Mouse (Mus musculus) stomach, embryonic 14.5 days (tissue): ENCODE data around the gene Kbtbd4. TPM values are rescaled to one million over a fixed set of nuclear protein-coding genes. Genes with fewer than 3 reads are reported as not detected.

Experiments used
- ATAC-seq: fragments of 200-750 bp; cut with Nextera tagmentation; 2 replicates; pipeline ENCODE4 v1.8.0; 2017; ENCODE audit warnings: low read depth, moderate TSS enrichment; ENCODE audit not compliant: insufficient number of reproducible peaks, insufficient read depth, low FRiP score
- H3K27ac ChIP-seq: fragments of 300-500 bp; sonication (generic); 2 replicates; pipeline ENCODE4 v1.5.1; 2014; ENCODE audit warnings: mild to moderate bottlenecking, low read length, moderate library complexity, mixed read lengths
- H3K27me3 ChIP-seq: fragments of 300-500 bp; sonication (generic); 2 replicates; pipeline ENCODE4 v1.6.1; 2014; ENCODE audit warnings: low read length, control low read depth, mixed read lengths; ENCODE audit not compliant: control insufficient read depth, insufficient read depth
- H3K36me3 ChIP-seq: fragments of 300-500 bp; sonication (generic); 2 replicates; pipeline ENCODE4 v1.6.1; 2014; ENCODE audit warnings: mild to moderate bottlenecking, control low read depth, low read length, moderate library complexity, mixed read lengths; ENCODE audit not compliant: control insufficient read depth, insufficient read depth
- H3K4me1 ChIP-seq: fragments of 300-500 bp; sonication (generic); 2 replicates; pipeline ENCODE4 v1.6.1; 2014; ENCODE audit warnings: low read length, control low read depth, mixed read lengths; ENCODE audit not compliant: control insufficient read depth, insufficient read depth
- H3K4me2 ChIP-seq: fragments of 300-500 bp; sonication (generic); replicated peaks from 2 replicates; pipeline ENCODE4 v1.6.1; 2014; ENCODE audit warnings: low read depth, low read length, control low read depth
- H3K4me3 ChIP-seq: fragments of 300-500 bp; sonication (generic); 2 replicates; pipeline ENCODE4 v1.5.1; 2014; ENCODE audit warnings: low read depth, low read length, control low read depth
- H3K9ac ChIP-seq: fragments of 300-500 bp; sonication (generic); replicated peaks from 2 replicates; pipeline ENCODE4 v1.6.1; 2014; ENCODE audit warnings: low read depth, mild to moderate bottlenecking, control low read depth, low read length, moderate library complexity, mixed read lengths
- H3K9me3 ChIP-seq: fragments of 300-500 bp; sonication (generic); 2 replicates; pipeline ENCODE4 v1.6.1; 2016; ENCODE audit warnings: low read depth, low read length, control low read depth; ENCODE audit not compliant: control insufficient read depth
- WGBS: fragments of 180-500 bp; shearing (Covaris S2); extraction: QIAGEN DNeasy Blood & Tissue Kit; methylation state at CpG from one replicate; pipeline ENCODE4 v1.1.7; 2014; 5-methylcytosine and 5-hydroxymethylcytosine counted together
- polyA plus RNA-seq: library from polyadenylated mRNA; unstranded; fragments of >200 nt; fragmentation: Nextera tagmentation; extraction: Ambion mirVana; gene quantifications from 2 replicates; pipeline ENCODE4 v1.2.1, GENCODE M21; 2014

Kbtbd4 gene
- polyA plus RNA-seq, 1 experiment from 2014 or later, result 30.3 TPM

GRCm38 (mm10) chr2:90931829-90932228, 27.3 kb downstream of the Kbtbd4 start:
- Histone ChIP-seq H3K27me3 (no peaks in the 10 kb centered on the region), H3K4me1 (no peaks in the 10 kb centered on the region), H3K9me3 (no peaks in the 10 kb centered on the region), H3K4me3 (no peak overlapping the region), H3K27ac (no peak overlapping the region), H3K4me2 (no peak overlapping the region), H3K36me3 (no peaks in the 10 kb centered on the region), H3K9ac (no peak overlapping the region)
- no peak for ATAC-seq
- 37% methylated on average over 8 of the region's 8 CpGs for WGBS

GRCm38 (mm10) chr2:90932273-90932672, 27.7 kb downstream of the Kbtbd4 start:
- no peak overlapping the region for H3K4me2 ChIP-seq
- no peak overlapping the region for H3K27ac ChIP-seq
- H3K36me3 ChIP-seq, result no peaks in the 10 kb centered on the region
- no peak for ATAC-seq
- H3K4me3 ChIP-seq, result no peak overlapping the region
- H3K9me3 ChIP-seq, result no peaks in the 10 kb centered on the region
- H3K9ac ChIP-seq, result no peak overlapping the region
- 65% methylated on average over 2 of the region's 2 CpGs for WGBS
- H3K4me1 ChIP-seq, result no peaks in the 10 kb centered on the region
- no peaks in the 10 kb centered on the region for H3K27me3 ChIP-seq

GRCm38 (mm10) chr2:90938362-90938761, 33.8 kb downstream of the Kbtbd4 start:
- Histone ChIP-seq H3K36me3 (no peaks in the 10 kb centered on the region), H3K27ac (no peak overlapping the region), H3K27me3 (no peaks in the 10 kb centered on the region), H3K9me3 (no peaks in the 10 kb centered on the region), H3K9ac (no peak overlapping the region), H3K4me1 (peaks cover 11% of the 10 kb centered on the region; the same call in 1 of the 2 replicates), H3K4me2 (no peak overlapping the region), H3K4me3 (no peak overlapping the region)
- WGBS, result 68% methylated on average over 3 of the region's 3 CpGs
- ATAC-seq, result no peak

GRCm38 (mm10) chr2:90939750-90940149, 35.2 kb downstream of the Kbtbd4 start:
- 43% methylated on average over 8 of the region's 8 CpGs for WGBS
- Histone ChIP-seq H3K27me3 (no peaks in the 10 kb centered on the region), H3K4me1 (peaks cover 11% of the 10 kb centered on the region), H3K4me2 (peak overlapping the region; percentile 38), H3K4me3 (peak overlapping the region; percentile 97), H3K9ac (peak overlapping the region; percentile 84), H3K27ac (peak overlapping the region; percentile 96; the same call in 1 of the 2 replicates), H3K9me3 (no peaks in the 10 kb centered on the region), H3K36me3 (no peaks in the 10 kb centered on the region)
- ATAC-seq, result no peak

GRCm38 (mm10) chr2:90940233-90941229, 36.0 kb downstream of the Kbtbd4 start, which contains the start of gene Celf1:
Gene Celf1, plus strand, starts transcription at chr2:90940382.
- Histone ChIP-seq H3K4me3 (peak within 1 kb of the TSS; percentile 97), H3K9ac (peak within 1 kb of the TSS; percentile 84), H3K4me1 (peaks cover 11% of the 10 kb centered on the region), H3K27me3 (no peaks in the 10 kb centered on the region), H3K36me3 (no peaks in the 10 kb centered on the region), H3K27ac (peak within 1 kb of the TSS; percentile 96), H3K9me3 (no peaks in the 10 kb centered on the region), H3K4me2 (peak within 1 kb of the TSS; percentile 60)
- peak; percentile 94 for ATAC-seq
- WGBS, result under 1% methylated on average over 87 of the region's 113 CpGs

GRCm38 (mm10) chr2:90941744-90942143, 37.2 kb downstream of the Kbtbd4 start:
- WGBS, result 55% methylated on average over 2 of the region's 2 CpGs
- Histone ChIP-seq H3K4me2 (peak overlapping the region; percentile 60), H3K9ac (no peak overlapping the region), H3K27ac (no peak overlapping the region), H3K4me1 (peaks cover 11% of the 10 kb centered on the region), H3K9me3 (no peaks in the 10 kb centered on the region), H3K27me3 (no peaks in the 10 kb centered on the region), H3K4me3 (peak overlapping the region; percentile 97), H3K36me3 (no peaks in the 10 kb centered on the region)
- ATAC-seq, result no peak

- H3K4me3 ChIP-seq, result no peak overlapping the region
- no peak overlapping the region for H3K4me2 ChIP-seq
- H3K27ac ChIP-seq, result no peak overlapping the region
- no peaks in the 10 kb centered on the region for H3K36me3 ChIP-seq
- H3K27me3 ChIP-seq, result no peaks in the 10 kb centered on the region
- 90% methylated on average over 5 of the region's 5 CpGs for WGBS
- no peaks in the 10 kb centered on the region for H3K4me1 ChIP-seq
- H3K9me3 ChIP-seq, result no peaks in the 10 kb centered on the region
- ATAC-seq, result no peak
- no peak overlapping the region for H3K9ac ChIP-seq
Observed at GRCm38 (mm10) chr2:90950149-90950548, 45.6 kb downstream of the Kbtbd4 start.

DNA sequence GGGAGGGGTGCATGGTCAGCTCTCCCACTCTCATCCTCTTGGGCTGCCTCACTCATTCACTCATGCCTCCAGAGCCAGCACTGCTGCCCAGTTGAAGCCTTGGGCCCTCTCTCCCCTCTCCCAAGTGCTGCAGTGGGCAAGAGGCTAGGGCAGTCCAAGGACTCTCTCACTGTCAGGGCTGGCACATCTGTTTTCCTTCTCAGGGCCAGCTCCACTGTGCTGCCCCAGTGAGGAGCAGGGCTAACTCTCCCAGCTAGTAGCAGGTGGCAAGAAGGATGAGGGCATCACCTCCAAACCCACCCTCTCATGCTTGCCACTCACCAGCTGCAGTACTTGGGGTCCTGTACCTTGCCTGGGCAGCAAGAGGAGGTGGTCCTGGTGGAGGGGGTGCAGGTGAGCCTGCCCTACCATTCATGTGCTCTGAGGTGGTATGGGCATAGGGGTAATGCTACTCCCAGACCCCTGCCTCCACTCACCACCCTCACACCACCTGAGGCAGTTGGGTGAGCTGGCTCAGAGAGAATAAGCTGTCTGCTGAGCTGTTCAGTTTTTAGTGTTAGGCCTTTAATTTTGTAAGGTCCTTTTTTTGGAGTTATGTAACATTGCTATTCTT, 46.1 kb downstream of the Kbtbd4 start:
- Histone ChIP-seq H3K36me3 (no peaks in the 10 kb centered on the region), H3K9me3 (no peaks in the 10 kb centered on the region), H3K4me2 (no peak overlapping the region), H3K27ac (no peak overlapping the region), H3K9ac (no peak overlapping the region), H3K4me3 (no peak overlapping the region), H3K4me1 (no peaks in the 10 kb centered on the region), H3K27me3 (no peaks in the 10 kb centered on the region)
- no peak for ATAC-seq
